ENCODE assay signal across 8 mouse cellular contexts in genomic region chr11:98586892-98587563, GRCm38 (mm10). TPM values are rescaled to one million over a fixed set of nuclear protein-coding genes. Genes with fewer than 3 reads are reported as not detected.
DNase-seq lines count a peak whose midpoint lies in the region; ATAC-seq and TF ChIP-seq lines count a peak whose summit lies in the region.

TSS of gene Ormdl3 (minus strand) at chr11:98587368.

- H3K4me2 ChIP-seq in heart, embryonic 12.5 days = peak within 1 kb of the TSS; percentile 88
- peak within 1 kb of the TSS; percentile 78 for H3K4me2 ChIP-seq in kidney, postnatal 0 days (ENCODE audit: low read length)
- H3K4me2 ChIP-seq in liver, embryonic 11.5 days = peak within 1 kb of the TSS; percentile 89
- peak within 1 kb of the TSS; percentile 92 for H3K4me2 ChIP-seq in stomach, embryonic 14.5 days (replicated peaks; ENCODE audit: low read depth, low read length)

- no peaks in the 10 kb centered on the region for H3K9me3 ChIP-seq in erythroblast, embryonic 14.5 days (ENCODE audit: control insufficient read depth, low read length)
- H3K9me3 ChIP-seq in heart, embryonic 12.5 days (replicated peaks) = no peaks in the 10 kb centered on the region
- no peaks in the 10 kb centered on the region for H3K9me3 ChIP-seq in kidney, postnatal 0 days (replicated peaks; ENCODE audit: low read length)
- H3K9me3 ChIP-seq in liver, embryonic 11.5 days (ENCODE audit: control insufficient read depth, low read length) = no peaks in the 10 kb centered on the region
- no peaks in the 10 kb centered on the region for H3K9me3 ChIP-seq in stomach, embryonic 14.5 days (ENCODE audit: control insufficient read depth, low read depth, low read length)

- DNase-seq in brain, embryonic 14.5 days (ENCODE audit: low read depth) = peak; percentile 99
- peak; percentile 98 for DNase-seq in kidney, postnatal 0 days (ENCODE audit: low spot score)
- DNase-seq in liver, embryonic 11.5 days (ENCODE audit: low spot score) = peak; percentile 99
- peak; percentile 95 for DNase-seq in naive thymus-derived CD4-positive, alpha-beta T cell, adult 2 months (ENCODE audit: low read depth)

- peak; percentile 91 for ATAC-seq in heart, embryonic 12.5 days (ENCODE audit: insufficient number of reproducible peaks, low FRiP score)
- ATAC-seq in kidney, postnatal 0 days (replicated peaks; ENCODE audit: low FRiP score, low read depth) = peak; percentile 94
- ATAC-seq in liver, embryonic 11.5 days (replicated peaks; ENCODE audit: low FRiP score) = peak; percentile 77
- peak; percentile 89 for ATAC-seq in stomach, embryonic 14.5 days (ENCODE audit: insufficient number of reproducible peaks, insufficient read depth, low FRiP score, low read depth)

- H3ac ChIP-seq in C2C12 (ENCODE audit: control insufficient read depth, insufficient read length, low read depth) = peak within 1 kb of the TSS; percentile 89

- TF ChIP-seq CTCF in C2C12 (IDR thresholded peaks at IDR 0.05; ENCODE audit: control insufficient read depth, insufficient read depth, insufficient read length) = no peak
- no peak for TF ChIP-seq CTCF in brain, embryonic 14.5 days (IDR thresholded peaks at IDR 0.05; ENCODE audit: borderline replicate concordance, extremely low read depth, insufficient read depth, insufficient read length)
- no peak for TF ChIP-seq CTCF in kidney, postnatal 0 days (IDR thresholded peaks at IDR 0.05; ENCODE audit: low read depth)

- H3K79me3 ChIP-seq in C2C12 (ENCODE audit: low read depth) = peaks cover 13% of the 10 kb centered on the region

- H3K27ac ChIP-seq in heart, embryonic 12.5 days (ENCODE audit: poor library complexity, severe bottlenecking) = peak within 1 kb of the TSS; percentile 99
- H3K27ac ChIP-seq in kidney, postnatal 0 days = peak within 1 kb of the TSS; percentile 80
- peak within 1 kb of the TSS; percentile 97 for H3K27ac ChIP-seq in liver, embryonic 11.5 days (ENCODE audit: low read depth, low read length)
- peak within 1 kb of the TSS; percentile 81 for H3K27ac ChIP-seq in stomach, embryonic 14.5 days (ENCODE audit: low read length)

- TF ChIP-seq POLR2A in brain, embryonic 14.5 days (IDR thresholded peaks at IDR 0.05; ENCODE audit: borderline replicate concordance, extremely low read depth, insufficient read depth, insufficient read length, poor library complexity, severe bottlenecking) = peak; percentile 74; the same call in 1 of the 2 replicates

- H3K27me3 ChIP-seq in C2C12 (ENCODE audit: control insufficient read depth, insufficient read depth, insufficient read length) = peaks cover 15% of the 10 kb centered on the region
- H3K27me3 ChIP-seq in erythroblast, embryonic 14.5 days (ENCODE audit: control insufficient read depth) = peaks cover 1% of the 10 kb centered on the region; the same call in 1 of the 2 replicates
- no peaks in the 10 kb centered on the region for H3K27me3 ChIP-seq in heart, embryonic 12.5 days (replicated peaks)
- no peaks in the 10 kb centered on the region for H3K27me3 ChIP-seq in kidney, postnatal 0 days (ENCODE audit: insufficient read depth, low read length)
- H3K27me3 ChIP-seq in liver, embryonic 11.5 days (replicated peaks; ENCODE audit: control insufficient read depth, insufficient read depth, low read length) = no peaks in the 10 kb centered on the region
- no peaks in the 10 kb centered on the region for H3K27me3 ChIP-seq in stomach, embryonic 14.5 days (ENCODE audit: control insufficient read depth, insufficient read depth, low read length)

- H3K9ac ChIP-seq in heart, embryonic 12.5 days = peak within 1 kb of the TSS; percentile 95
- H3K9ac ChIP-seq in kidney, postnatal 0 days (ENCODE audit: low read depth, low read length) = peak within 1 kb of the TSS; percentile 82
- H3K9ac ChIP-seq in liver, embryonic 11.5 days (ENCODE audit: low read depth, low read length) = peak within 1 kb of the TSS; percentile 75
- H3K9ac ChIP-seq in stomach, embryonic 14.5 days (replicated peaks; ENCODE audit: low read depth, low read length) = peak within 1 kb of the TSS; percentile 60

- peak within 1 kb of the TSS; percentile 74 for H3K4me3 ChIP-seq in C2C12 (ENCODE audit: insufficient read depth, poor library complexity, severe bottlenecking)
- H3K4me3 ChIP-seq in erythroblast, embryonic 14.5 days (replicated peaks) = peak within 1 kb of the TSS; percentile 79
- peak within 1 kb of the TSS; percentile 94 for H3K4me3 ChIP-seq in heart, embryonic 12.5 days
- H3K4me3 ChIP-seq in kidney, postnatal 0 days (replicated peaks; ENCODE audit: low read depth, low read length) = peak within 1 kb of the TSS; percentile 84
- H3K4me3 ChIP-seq in liver, embryonic 11.5 days (ENCODE audit: low read depth, low read length) = peak within 1 kb of the TSS; percentile 70
- peak within 1 kb of the TSS; percentile 62 for H3K4me3 ChIP-seq in stomach, embryonic 14.5 days (ENCODE audit: low read depth, low read length)

- H3K79me2 ChIP-seq in C2C12 (ENCODE audit: control insufficient read depth, insufficient read depth) = peaks cover 31% of the 10 kb centered on the region

- H3K4me1 ChIP-seq in erythroblast, embryonic 14.5 days (ENCODE audit: control insufficient read depth) = peaks cover 86% of the 10 kb centered on the region
- H3K4me1 ChIP-seq in heart, embryonic 12.5 days (replicated peaks) = peaks cover 75% of the 10 kb centered on the region
- peaks cover 33% of the 10 kb centered on the region for H3K4me1 ChIP-seq in kidney, postnatal 0 days (replicated peaks; ENCODE audit: insufficient read depth, low read length)
- peaks cover 58% of the 10 kb centered on the region for H3K4me1 ChIP-seq in liver, embryonic 11.5 days (replicated peaks; ENCODE audit: control insufficient read depth, insufficient read depth, low read length)
- H3K4me1 ChIP-seq in stomach, embryonic 14.5 days (ENCODE audit: control insufficient read depth, insufficient read depth, low read length) = peaks cover 36% of the 10 kb centered on the region

- under 1% methylated on average over 49 of the region's 49 CpGs for WGBS in heart, embryonic 12.5 days
- WGBS in kidney, postnatal 0 days = under 1% methylated on average over 49 of the region's 49 CpGs
- WGBS in liver, embryonic 11.5 days = under 1% methylated on average over 49 of the region's 49 CpGs
- WGBS in stomach, embryonic 14.5 days = under 1% methylated on average over 49 of the region's 49 CpGs

- peaks cover 11% of the 10 kb centered on the region for H3K36me3 ChIP-seq in C2C12 (ENCODE audit: control insufficient read depth, insufficient read depth)
- H3K36me3 ChIP-seq in erythroblast, embryonic 14.5 days (ENCODE audit: control insufficient read depth) = peaks cover 39% of the 10 kb centered on the region
- peaks cover 21% of the 10 kb centered on the region for H3K36me3 ChIP-seq in heart, embryonic 12.5 days
- peaks cover 13% of the 10 kb centered on the region; the same call in 1 of the 2 replicates for H3K36me3 ChIP-seq in kidney, postnatal 0 days (ENCODE audit: insufficient read depth, low read length)
- peaks cover 8% of the 10 kb centered on the region; the same call in 1 of the 2 replicates for H3K36me3 ChIP-seq in liver, embryonic 11.5 days (ENCODE audit: control insufficient read depth, insufficient read depth, low read length)
- H3K36me3 ChIP-seq in stomach, embryonic 14.5 days (ENCODE audit: control insufficient read depth, insufficient read depth, low read length) = peaks cover 11% of the 10 kb centered on the region

TF ChIP-seq in C2C12, 6 proteins besides CTCF, POLR2A, EP300 and RAD21:
- TF ChIP-seq FOSL1 (IDR thresholded peaks at IDR 0.05; ENCODE audit: insufficient read depth, low read length, poor library complexity, severe bottlenecking) (no peak), MYOG (IDR thresholded peaks at IDR 0.05; ENCODE audit: control insufficient read depth, extremely low read depth, insufficient read length) (no peak), USF1 (IDR thresholded peaks at IDR 0.05; ENCODE audit: low read depth) (peak; percentile 6), MYOD1 (IDR thresholded peaks at IDR 0.05; ENCODE audit: control insufficient read depth, insufficient read length, low read depth) (no peak), CEBPB (IDR thresholded peaks at IDR 0.05; ENCODE audit: low read depth) (peak; percentile 80), MAX (IDR thresholded peaks at IDR 0.05) (peak; percentile 24)

RNA-seq across cellular contexts. Expression of gene Ormdl3, which starts in this region (rescaled TPM):
- 25.0 TPM for polyA plus RNA-seq in C2C12 (2012; fragmentation: generic; extraction: Trizol)
- 80.6 and 94.6 TPM in 2 replicates for polyA plus RNA-seq in brain, embryonic 14.5 days (2012; rRNA removed)
- 13.5 and 13.6 TPM in 2 replicates for polyA plus RNA-seq in erythroblast, embryonic 14.5 days (2012)
- polyA plus RNA-seq in heart, embryonic 12.5 days (2016; fragmentation: Nextera tagmentation; extraction: Ambion mirVana) = 66.9 and 71.0 TPM in 2 replicates
- polyA plus RNA-seq in kidney, postnatal 0 days (2015; fragmentation: Nextera tagmentation; extraction: Ambion mirVana) = 50.1 and 51.3 TPM in 2 replicates
- polyA plus RNA-seq in liver, embryonic 11.5 days (2014; fragmentation: Nextera tagmentation; extraction: Ambion mirVana) = 10.9 and 11.7 TPM in 2 replicates
- 9.2 and 9.6 TPM in 2 replicates for polyA plus RNA-seq in stomach, embryonic 14.5 days (2014; fragmentation: Nextera tagmentation; extraction: Ambion mirVana)

Comparison
In these comparisons a context has a peak if more than half of its experiments do, and no peak if none do; other contexts are left out.
1. Peak in every context shown above with its lines: DNase-seq, ATAC-seq, H3K4me3 ChIP-seq and H3K27ac ChIP-seq.